Mouse (Mus musculus) liver (tissue): ENCODE measurements at regions not wholly inside any gene's neighbourhood (a gene's known extent, or its start where the extent isn't known, plus 50 kb on each side); places are given as distances from the start of the nearest gene placed in this dataset.

Source experiments
- DNase-seq: peaks from one replicate; pipeline ENCODE4 v3.0.0-alpha.2; 2020; ENCODE audit warnings: mixed read lengths

DNA sequence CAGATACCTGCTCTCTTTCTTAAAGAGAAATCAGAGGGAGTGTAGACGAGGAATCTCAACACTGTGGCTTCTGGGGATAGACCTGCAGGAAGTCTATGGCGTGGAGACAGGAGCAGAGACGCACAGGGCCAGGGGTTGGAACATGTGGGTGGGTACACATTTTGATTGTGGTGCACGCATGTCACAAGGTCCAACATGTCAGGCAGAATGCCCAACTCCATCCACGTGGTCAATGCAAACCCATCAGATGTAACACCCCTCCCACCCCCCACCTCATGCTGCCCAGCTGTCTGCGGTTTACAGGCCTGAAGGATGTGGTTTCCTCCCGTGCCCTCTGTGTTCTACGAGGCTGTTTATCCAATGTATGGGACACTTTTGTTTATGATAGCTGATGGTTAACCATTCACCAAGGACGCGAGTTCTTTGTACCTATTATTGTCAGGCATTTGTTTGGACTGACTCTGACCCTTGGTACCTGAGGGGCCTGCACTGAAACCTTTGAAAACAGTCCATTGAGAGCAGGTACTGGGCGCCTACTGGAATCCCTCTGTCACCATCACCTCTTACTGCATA, 142.2 kb downstream of the Irs2 start:
- DNase-seq: no peak

DNA sequence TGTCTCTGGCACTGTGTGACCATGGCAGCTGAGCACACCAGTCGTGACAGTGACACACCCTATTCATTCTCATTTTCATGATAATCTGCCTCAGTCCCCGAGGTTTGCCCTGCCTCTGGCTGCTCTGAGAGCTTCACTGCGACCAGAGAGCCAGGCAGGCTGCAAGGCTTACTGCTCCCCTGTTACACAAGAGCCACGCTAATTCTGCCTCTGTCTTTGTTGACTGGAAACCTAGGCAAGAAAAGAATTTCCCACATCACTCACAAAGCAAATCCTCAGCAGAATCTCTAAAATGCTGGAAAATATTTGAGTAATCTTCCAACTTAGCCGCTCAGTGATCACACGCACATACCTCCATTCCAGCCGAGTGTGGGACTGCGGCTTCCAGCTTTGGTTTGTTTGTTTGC, 142.8 kb downstream of the Irs2 start:
- DNase-seq: no peak

DNA sequence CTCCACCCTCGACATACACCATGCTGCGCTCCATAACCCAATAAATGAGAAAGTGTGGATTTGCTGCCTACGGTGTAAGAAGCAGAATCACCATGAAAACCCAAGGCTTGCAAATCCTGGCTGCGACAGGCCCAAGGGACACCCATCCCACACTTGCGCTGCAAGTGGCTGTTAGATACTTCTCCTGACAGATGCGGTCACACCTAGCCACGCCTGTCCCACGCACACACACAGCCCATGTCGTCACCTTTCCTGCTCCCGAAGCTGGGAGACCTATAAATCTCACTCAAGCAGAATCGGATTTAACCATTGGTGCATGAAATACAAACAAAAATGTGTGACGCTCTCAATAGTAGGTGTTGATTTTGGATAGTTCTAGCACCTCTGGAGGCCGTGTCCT, 145.8 kb downstream of the Irs2 start:
- no peak for DNase-seq

DNA sequence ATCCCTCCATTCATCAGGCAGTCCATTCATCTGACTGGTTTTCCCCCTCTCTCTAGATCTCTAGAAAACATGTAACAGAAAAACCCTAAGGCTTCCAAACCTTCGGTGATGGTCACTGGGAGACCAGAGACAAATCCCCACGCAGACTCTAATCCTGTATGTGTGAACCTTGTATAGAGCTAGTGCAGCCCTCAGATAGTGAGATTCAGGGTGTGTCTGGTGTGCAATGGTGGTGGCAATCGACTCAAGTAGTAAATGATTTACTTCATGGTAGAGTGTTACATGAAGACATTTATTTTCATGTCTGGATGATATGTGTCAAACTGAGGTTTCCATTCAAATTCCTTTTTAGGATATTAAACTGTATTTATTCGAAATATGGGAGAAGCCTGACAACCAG, 147.4 kb downstream of the Irs2 start:
- DNase-seq: no peak

DNA sequence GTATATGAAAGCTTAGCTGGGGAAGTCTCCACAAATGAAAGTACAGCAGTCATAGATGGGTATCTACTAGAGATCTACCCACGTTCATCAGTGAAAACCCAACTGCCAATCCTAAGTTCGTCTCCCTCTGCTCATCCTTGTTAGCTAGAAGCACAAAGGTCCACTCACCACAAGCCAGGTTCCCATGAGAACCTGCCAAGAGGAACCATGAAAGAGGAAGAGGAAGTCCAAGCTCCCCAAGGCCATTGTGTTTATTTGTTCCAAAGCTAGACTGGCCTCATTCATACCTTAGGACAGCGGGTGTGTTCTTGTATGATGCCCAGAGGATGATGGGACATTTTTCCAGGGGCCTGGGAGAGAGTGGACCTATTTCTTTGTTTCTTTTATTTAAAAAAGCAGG, 150.4 kb downstream of the Irs2 start:
- no peak for DNase-seq

DNA sequence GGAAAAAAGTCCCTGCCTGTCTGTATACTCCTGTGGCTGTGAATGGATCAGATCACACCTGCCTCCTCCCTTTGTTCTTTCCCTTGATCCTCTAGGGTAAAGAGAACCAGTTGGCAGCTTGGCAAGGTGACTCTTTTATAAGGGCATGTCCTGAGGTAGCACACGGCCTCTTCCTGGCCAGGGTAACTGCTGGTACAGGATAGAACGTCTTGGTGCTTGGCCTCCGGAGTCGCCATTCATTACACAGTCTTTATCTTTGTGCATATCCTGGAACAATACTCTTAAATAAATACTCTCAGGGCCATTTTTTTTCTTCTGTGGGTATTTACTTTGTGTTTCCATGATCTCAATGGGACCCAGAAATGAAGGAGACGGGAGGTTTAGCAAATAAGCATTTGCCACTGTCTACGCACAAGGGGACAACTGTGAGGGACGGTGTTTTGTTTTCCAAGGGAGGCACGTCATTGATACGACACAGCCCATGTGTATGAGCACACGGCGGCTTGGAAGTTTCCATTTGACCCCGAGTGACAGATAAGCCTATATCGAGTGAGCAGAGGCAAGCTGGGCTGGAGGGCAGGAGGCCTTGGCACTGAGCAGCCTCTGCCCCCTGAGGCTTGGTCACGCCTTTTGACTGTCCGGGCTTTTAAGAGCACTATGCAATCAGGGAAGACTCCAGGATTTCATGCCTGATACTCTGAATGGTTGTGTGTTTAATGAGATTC, 151.1 kb downstream of the Irs2 start:
- DNase-seq: no peak

DNA sequence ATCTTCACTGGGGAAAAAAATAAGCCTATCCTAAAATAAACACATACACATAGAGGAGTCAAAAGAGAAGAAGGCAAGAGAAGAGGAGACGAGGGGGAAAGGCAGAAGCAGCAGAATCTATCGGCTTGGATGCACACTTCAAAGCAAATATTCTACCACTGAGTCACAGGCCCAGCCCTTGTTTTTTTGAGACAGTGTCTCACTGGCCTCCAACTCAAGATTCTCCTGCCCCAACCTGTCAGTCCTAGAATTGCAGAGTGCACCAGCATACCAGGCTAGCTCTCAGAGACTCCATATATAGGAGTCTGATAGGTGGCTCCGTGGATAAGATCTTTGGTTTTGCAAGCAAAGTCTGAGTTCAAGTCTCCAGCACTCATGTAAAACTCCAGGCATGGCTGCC, 152.6 kb downstream of the Irs2 start:
- DNase-seq: no peak

DNA sequence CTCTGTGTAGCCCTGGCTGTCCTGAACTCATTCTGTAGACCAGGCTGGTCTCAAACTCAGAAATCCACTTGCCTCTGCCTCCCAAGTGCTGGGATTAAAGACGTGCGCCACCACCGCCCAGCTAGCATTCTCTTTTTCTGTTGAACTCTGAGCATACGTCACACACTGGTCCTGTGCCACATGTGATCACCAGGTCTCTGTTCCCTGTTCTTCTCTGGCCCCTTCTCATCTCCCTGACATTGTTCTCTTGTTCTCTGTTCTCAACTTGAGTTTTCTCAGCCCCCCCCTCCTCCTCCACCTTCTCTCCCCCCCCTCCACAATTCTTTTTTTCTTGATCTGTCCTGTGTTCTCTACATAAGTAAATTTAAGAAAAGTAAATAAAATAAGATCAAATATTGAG, 153.1 kb downstream of the Irs2 start:
- DNase-seq: no peak

DNA sequence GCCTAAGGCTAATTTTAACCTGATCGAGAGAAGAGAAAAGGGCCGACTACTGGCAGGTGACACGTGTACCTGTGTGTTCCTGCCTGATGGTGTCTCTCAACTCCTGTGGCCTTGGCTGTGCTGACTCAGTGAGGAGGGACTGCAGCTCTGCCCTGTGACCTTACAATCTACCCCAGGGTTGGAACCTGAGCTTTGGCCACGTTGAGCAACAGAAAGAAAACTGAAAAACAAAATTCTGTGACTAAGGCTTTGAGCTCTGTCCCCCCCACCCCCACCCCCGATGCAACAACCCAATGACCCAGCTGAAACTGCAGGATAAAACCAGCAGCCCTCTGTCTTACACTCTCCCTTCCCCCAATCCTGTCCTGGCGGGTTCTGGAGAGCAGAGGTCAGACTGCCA, 153.7 kb downstream of the Irs2 start:
- peak; percentile 40 for DNase-seq

DNA sequence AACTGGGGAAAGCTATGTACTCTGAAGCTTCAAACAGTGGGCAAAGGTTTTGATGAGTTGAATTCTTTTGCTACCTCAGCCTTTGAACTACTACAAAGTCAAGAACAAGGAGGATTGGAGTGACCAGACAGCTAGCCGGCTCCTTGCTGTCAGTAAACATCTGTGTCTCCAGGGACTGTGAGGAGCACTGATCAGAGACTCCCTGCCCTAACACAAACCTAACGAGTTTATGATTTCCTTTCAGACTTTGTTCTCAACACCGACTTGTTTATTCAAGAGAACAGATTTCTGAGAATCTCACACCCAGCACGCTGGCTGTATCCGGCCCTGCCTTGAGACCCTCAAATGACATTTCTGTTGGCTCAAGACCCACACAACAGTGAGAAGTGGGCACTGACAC, 154.4 kb downstream of the Irs2 start:
- no peak for DNase-seq

DNA sequence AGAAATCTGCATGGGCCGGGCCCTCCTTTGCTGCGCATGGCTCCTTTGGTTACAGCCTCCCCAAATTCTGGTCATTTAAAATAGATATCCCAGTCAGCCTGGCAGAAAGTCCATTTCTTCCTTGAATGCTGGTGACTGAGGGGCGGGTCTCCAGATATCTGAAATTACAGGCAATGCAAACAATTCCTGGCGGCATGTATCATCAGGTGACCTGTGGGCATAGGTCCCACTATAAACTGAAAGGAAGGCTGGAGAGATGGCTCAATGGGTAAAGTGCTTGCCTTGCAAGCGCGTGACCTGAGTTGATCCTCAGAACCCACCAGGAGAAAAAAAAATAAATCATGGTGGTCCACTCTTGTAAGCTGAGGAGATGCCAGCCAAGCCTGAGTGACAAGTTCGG, 158.3 kb downstream of the Irs2 start:
- DNase-seq: no peak

DNA sequence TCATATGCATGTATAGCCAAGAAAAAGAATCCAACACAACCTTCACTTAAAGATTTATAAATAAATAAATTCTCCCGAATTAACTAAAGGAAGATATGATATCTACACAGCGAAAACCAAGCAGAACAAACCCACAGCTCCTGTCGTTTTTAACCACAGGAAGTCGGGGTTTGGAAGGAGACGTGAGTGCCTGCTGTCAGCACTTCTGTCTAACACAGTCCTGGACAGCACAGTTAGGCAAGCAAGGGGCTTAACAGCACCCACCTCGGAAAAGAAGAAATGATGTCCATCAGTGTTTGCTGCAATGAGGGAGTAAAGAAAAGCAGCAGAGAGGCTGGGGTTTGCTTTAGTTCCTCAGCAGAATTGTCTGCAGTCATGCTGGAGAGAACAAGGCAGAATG, 162.7 kb downstream of the Irs2 start:
- DNase-seq: no peak

DNA sequence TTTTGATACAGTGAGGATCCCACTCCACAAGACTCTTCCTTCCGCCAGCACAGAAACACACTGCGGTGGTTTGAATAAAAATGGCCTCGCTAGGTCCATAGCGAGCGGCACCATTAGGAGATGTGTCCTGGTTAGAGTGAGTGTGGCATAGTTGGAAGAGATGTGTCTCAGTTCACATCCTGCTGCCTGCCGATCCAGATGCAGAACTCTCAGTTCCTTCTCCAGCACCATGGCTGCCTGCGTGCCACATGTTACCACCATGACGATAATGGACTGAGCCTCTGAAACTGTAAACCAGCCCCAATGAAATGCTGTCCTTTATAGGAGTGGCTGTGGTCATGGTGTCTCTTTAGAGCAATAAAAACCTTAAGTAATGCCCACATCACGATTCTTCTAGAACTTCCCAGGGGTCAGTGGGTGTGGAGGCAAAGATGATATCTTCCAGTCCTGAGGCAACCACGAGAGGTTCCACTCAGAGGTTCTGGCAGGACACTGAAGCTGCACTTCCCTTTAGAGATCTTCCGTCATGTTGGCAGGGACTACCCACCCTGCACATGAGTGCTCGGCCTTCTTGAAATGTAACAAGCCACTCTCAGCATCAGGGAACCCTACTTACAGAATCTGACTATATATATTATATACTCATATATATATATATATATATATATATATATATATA, 167.3 kb downstream of the Irs2 start:
- no peak for DNase-seq

DNA sequence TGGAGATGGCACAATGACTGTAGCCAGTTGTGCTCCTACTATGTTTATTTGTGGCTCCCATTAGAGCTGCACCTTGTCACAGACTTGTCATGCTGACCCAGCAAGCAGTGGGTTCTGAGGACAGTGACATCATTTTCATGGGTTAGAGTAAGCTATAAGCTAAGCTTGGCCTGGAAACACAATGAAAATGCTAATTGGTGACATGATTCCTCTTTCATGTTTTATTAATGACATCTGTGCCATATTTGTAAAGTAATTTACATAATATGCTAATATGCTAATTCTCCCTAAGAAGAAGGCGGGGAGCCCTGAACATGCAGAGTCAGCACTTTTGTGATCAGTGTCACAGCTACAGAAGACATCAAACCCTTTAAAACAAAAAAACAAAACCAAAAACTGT, 168.2 kb downstream of the Irs2 start:
- DNase-seq: no peak

DNA sequence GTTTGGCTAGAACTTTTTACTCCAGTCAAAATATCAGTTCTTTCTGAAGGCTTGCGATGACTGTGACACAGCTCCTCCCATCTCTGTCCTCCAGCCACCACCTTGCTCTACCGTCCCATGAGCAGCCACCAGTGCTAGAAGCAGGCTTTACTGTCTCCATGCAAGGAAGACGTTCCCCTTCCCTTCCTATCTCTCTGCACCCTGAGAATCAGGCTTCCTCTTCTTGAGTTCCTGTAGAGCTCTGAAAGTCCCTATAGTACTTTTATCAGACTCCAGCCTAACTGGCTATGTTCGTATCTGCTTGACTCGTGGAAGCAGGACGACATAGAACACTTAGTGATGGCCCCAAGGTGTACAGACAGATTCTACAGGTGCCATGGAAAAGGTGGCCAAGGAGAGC, 173.2 kb downstream of the Irs2 start:
- no peak for DNase-seq

DNA sequence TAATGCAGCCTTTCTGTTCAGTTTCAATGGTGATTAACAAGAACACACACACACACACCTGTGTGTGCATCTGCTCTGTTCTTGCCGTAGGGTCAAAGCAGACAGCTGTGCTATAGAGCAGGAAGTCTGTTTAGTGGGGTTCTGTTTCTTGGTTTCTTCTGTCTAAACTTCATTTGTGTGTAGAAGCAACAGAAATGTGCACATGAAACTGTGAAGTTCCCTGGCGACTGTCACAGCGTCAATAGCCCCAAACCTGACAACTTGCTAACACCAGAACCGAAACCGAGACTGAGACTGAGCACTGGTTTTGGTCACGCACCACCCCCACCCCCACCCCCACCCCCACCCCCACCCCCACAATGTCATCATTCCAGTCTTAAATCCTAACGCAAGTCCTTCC, 176.4 kb downstream of the Irs2 start:
- DNase-seq: no peak

DNA sequence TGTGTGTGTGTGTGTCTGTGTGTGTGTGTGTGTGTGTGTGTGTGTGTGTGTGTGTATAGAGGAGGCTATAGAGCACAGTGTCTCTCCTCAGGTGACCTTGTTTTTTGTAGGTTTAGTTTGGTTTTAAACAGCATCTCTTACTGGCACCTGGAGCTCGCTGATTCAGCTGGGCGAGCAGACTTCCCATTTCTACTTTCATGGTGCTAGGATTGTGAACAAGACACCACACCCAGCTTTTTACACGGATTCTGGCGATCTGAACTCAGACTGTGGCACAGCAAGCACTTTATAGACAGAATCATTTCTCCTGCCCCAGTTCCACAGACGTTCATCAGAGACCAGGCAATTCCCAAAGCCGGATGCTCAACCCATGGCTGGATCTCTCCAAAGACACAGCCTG, 177.0 kb downstream of the Irs2 start:
- DNase-seq: no peak

DNA sequence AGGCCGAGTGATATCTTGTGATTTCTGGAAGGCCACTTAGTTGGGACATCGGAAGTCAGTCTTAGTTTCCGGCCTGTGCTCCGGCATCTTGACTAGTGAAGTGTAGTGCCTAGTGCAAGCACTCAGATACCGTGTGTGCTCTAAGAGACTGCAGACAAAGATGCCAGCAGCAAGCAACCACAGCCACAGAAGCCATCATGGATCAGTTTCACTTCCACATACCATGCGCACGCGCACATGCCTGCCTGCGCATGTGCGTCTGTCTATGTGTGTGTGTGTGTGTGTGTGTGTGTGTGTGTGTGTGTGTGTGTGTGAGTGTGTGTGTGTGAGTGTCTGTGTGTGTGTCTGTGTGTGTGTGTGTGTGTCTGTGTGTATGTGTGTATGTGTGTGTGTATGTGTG, 177.4 kb downstream of the Irs2 start:
- DNase-seq: no peak

DNA sequence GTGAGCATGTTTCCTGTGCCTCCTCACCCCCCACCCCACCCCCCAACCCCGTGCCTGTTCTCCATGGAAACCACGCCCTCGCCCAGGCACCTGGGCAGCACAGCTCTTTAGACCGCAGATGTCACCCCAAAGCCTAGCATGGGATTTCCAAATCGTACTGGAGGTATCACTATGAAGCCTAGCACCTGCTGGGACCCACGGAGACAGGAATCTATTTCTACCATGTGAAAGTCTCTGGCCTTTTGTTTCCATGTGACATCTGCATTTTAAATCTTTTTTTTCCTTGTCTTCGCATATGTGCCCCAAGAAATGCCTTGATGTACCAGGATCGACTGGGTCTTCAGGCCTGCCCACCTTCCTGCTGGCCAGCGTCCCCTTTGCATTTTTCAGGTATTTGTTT, 179.7 kb downstream of the Irs2 start:
- no peak for DNase-seq

DNA sequence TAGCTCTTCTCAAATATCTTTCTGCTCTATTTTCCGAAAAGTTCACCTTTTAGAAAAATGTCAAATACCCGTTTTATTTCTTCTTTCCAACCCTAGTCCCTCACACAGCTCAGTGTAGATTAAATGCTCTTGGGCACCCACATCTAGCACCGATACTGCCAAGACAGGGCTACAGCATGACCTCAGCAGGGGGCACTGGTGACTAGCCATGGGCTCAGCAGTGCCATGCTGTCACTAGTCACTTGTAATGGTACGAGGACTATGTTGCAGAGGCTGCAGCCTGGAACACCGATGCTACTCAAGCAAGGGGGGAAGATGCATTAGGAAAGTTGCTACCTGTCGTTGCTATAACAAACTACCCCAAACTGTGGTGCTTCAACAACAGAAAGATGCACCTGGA, 180.7 kb downstream of the Irs2 start:
- no peak for DNase-seq

DNA sequence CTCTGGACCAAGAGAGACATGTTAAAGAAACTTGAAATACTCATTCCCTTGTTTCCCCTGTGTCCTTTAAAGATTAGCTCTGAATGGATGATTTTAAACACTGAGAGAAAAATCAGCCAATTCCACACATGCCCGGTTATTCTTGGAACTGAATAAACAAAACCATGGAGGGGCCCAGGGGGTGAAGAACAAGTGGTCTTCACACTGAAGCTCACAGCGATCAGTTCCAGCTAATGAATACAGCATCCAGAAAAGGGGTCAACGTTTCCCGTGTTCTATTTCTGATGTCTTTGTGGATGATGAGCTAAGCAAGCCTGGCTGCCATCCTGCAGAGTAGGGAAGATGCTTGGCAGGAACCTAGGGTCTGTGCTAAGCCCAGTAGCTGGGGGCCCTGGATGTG, 182.3 kb downstream of the Irs2 start:
- DNase-seq: no peak

DNA sequence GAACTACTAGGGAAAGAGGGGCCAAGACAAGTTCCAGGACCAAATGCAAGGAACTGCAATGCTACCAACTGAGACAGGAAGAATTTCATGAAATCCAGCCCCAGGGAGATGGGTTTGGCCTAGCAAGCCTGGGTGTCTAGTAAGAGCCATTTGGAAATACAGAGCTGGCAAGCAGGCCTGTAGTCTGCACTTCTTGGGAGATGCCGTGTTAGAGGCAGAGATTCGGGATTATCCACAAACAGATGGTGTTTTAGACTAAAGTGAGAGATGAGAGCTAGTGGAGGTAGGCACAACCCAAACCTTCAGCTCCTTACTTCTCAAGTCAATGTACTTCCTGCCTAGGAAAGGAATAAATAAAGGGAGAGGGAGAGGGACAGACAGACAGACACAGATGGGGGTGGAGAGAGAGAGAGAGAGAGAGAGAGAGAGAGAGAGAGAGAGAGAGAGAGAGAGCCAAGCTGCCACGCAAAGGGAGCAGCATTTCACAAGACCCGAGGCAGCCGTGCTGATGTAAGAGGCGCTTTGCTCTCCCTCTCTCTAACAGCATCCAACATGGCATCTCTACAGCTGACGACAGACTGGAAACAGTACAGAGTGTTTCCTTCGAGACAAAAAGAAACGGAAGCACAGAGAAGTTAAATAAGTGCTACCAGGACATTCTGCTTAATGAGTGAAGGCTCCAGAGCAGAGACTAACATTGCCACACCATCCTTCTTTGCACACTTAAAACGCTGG, 182.9 kb downstream of the Irs2 start:
- DNase-seq: no peak

DNA sequence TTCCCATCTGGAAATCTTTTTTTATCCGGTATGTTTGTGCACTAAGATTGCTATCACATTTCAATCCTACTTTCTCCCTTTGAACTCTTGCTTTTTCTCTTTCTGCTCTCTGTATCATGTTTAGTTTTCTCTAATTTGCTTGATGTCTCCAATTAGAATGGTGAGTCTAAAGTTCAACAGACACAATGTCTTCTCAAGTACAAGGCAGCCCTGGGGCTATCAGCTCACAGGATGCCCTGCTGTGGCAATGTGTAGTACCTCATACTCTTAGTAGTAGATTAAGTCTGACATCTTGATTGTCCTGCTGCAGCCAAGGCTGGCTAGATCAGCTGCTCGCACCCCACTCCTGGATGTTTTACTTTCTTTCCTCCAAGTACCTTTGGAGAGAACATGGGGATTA, 186.4 kb downstream of the Irs2 start:
- no peak for DNase-seq

DNA sequence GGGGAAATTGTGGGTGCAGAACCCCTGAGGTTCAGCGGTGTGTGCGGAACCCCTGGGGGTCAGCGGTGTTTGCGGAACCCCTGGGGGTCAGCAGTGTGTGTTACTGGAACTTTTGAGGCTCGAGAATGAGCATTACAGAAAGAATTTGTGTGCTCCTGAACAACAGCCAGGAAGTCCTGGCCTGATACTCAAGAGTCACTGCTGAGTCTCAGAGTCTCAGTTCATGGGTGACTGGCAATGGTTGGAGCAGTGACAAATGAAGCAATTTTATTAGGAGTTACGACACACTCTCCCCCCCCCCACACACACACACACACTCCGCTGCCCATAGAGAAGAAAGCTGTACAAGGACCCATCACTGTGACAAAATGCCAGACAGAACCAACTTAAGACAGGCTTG, 193.8 kb downstream of the Irs2 start:
- DNase-seq: no peak
